Mouse (Mus musculus) lung, postnatal 4 days (tissue): ENCODE results near the gene Pgap3.

Experiments
- DNase-seq, 2 experiments: peaks; one replicate each; pipeline ENCODE4 v3.0.0; 2021

Pgap3 gene

GRCm38 (mm10) chr11:98354445-98354844 lies 45.8 kb downstream of the Pgap3 start:
- no peak for DNase-seq

GRCm38 (mm10) chr11:98353651-98354211 lies 46.6 kb downstream of the Pgap3 start:
- peak in 1 of 2 experiments; percentile 74 for DNase-seq

- DNase-seq: peak in 1 of 2 experiments; percentile 45
Measured at GRCm38 (mm10) chr11:98352272-98352990, 47.9 kb downstream of the Pgap3 start.

GRCm38 (mm10) chr11:98349308-98349707 lies 51.0 kb downstream of the Pgap3 start:
- DNase-seq: no peak

GRCm38 (mm10) chr11:98348083-98348961 lies 52.0 kb downstream of the Pgap3 start, which contains the start of gene Ppp1r1b:
Gene Ppp1r1b (plus strand): TSS chr11:98348404.
- peak; percentile 54 to 61 for DNase-seq

- DNase-seq: peak in 1 of 2 experiments; percentile 39
Measured at GRCm38 (mm10) chr11:98347385-98348082, 52.8 kb downstream of the Pgap3 start.

GRCm38 (mm10) chr11:98346168-98346567 lies 54.1 kb downstream of the Pgap3 start:
- DNase-seq: no peak

- peak; percentile 76 to 87 for DNase-seq
Measured at GRCm38 (mm10) chr11:98345253-98345652, 55.0 kb downstream of the Pgap3 start.

- peak; percentile 87 to 95 for DNase-seq
Measured at GRCm38 (mm10) chr11:98342000-98342945, 58.0 kb downstream of the Pgap3 start.

- no peak for DNase-seq
Measured at GRCm38 (mm10) chr11:98341174-98341573, 59.1 kb downstream of the Pgap3 start.

GRCm38 (mm10) chr11:98340597-98340996 lies 59.7 kb downstream of the Pgap3 start:
- no peak for DNase-seq

GRCm38 (mm10) chr11:98339679-98340287 lies 60.5 kb downstream of the Pgap3 start:
- DNase-seq: no peak

GRCm38 (mm10) chr11:98339071-98339501 lies 61.2 kb downstream of the Pgap3 start:
- no peak for DNase-seq
